Mouse (Mus musculus): ENCODE data around the gene Erich4. TPM values are rescaled to one million over a fixed set of nuclear protein-coding genes. Genes with fewer than 3 reads are reported as not detected.
"Not testable (repeated sequence)": the region's sequence is repeated elsewhere in the genome, so short reads cannot be mapped to it uniquely, and the experiment has no call there.

The Erich4 gene
- total RNA-seq, 2 experiments from 2014 or later = not detected

- intact Hi-C loops (cut with DNase I) = no loop called here
- no peak for DNase-seq
Measured at GRCm38 (mm10) chr7:25585351-25586204, 30.1 kb downstream of the Erich4 start.

GRCm38 (mm10) chr7:25584651-25585050, 31.0 kb downstream of the Erich4 start:
- intact Hi-C loops (cut with DNase I) = no loop called here
- no peak for DNase-seq

DNA sequence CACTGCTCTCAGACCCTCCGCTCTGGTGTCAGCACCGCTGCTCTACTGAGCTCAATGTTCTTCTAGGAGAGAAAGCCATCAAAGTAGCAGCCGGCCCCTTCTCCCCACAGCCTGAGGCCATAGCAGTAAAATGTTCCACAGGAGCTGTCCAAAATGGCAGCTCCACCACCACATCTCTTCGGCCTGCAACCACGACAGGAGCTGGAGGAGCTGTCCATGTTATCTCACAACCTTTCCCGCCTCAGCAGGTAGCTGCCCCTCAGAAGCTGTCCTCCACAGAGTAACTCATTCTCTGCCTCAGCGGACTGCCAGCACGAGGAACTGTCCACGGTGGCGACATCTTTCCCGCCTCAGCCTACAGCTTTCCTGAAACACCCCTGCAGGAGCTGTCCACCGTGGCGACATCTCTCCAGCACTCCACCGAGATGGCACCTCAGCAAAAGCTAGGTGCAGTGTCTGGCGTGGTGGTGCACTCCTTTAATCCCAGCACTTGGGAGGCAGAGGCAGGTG, 33.3 kb downstream of the Erich4 start:
- DNase-seq = no peak
- intact Hi-C loops (cut with DNase I) = no loop called here

- no peak for DNase-seq
Measured at GRCm38 (mm10) chr7:25579441-25579840, 36.3 kb downstream of the Erich4 start.

DNA sequence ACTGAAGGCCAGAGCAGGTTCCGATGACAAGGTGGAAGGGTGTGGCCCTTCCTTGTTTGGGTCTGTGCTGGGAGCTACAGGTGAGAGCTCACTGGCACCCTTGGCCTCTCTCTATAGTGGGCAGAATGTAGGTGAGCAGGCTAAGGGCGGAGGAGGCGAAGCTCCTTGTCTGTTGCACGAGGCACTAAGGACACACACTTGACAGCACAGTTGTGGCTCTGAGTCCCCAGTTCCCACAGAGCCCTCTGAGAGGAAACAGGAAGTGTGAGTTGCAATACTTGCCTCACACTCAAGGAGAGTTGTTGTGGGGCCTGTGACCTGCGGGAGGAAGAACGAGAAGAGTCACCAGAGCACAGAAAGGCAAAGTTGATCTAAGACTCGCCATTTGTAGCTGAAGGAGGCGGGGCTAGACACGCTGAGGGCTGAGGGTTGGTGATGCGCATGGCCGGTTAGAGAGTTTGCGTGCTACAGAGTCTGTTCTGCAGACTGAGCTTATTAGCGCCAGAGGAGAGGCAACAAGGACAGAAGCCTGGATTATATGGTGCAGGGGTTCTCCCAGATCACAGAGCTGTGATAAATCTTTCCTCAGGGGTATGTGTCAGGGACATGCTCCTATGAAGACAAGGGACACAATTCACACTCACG, 38.8 kb downstream of the Erich4 start:
- DNase-seq = not testable (repeated sequence)
- intact Hi-C loops (cut with DNase I) = loop anchor here (5.0 kb wide), 1 partner anchor 740 kb away; no protein-coding TSS in a partner anchor

More at GRCm38 (mm10) chr7:25579441-25579840, 36.3 kb downstream of the Erich4 start:
- intact Hi-C loops (cut with DNase I) = loop anchor here (5.0 kb wide), 1 partner anchor 742 kb away; no protein-coding TSS in a partner anchor

DNA sequence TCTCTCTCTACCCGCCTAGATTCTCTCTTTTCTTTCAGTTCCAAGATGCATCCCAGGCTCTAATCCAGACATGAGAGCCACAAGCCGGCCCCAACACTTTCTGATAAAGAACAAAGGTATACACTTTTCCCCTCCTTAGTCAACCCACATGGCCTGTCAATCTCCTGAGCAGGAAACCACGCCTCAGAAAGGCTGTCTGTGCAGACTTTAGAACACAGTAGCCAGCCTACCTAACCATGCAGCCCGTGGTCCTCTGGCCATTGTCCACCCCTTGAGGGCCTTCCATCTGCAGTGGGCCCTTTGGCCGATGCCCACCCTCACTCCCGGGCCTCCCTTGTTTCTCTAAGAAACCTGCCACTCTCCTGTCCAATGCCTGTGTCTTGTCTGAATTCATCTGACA, 39.4 kb downstream of the Erich4 start:
- intact Hi-C loops (cut with DNase I) = loop anchor here (5.0 kb wide), 1 partner anchor 739 kb away; no protein-coding TSS in a partner anchor
- not testable (repeated sequence) for DNase-seq

DNA sequence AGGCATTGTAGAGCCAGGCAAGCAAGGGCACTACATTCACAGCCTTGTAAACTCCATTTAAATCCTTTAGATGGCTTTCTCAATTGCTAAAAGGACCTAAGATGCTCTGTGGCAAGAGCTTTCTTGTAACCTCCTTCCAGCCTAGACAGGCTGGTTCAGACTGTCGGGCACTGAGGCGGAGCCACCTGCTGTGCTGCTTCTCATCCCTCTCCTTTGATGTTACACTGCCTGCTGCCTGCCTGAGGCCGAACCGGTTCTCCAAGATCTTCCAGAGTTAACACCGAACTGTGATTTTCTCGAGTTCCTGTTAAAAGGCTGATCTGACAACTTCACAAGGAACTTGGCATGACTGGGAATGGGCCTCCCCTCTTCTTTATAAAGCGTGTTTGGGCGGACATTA, 39.8 kb downstream of the Erich4 start:
- intact Hi-C loops (cut with DNase I) = loop anchor here (5.0 kb wide), 1 partner anchor 739 kb away; no protein-coding TSS in a partner anchor

GRCm38 (mm10) chr7:25575105-25575504, 40.6 kb downstream of the Erich4 start:
- DNase-seq = no peak
- intact Hi-C loops (cut with DNase I) = loop anchor here (5.0 kb wide), 1 partner anchor 738 kb away; no protein-coding TSS in a partner anchor

More for the DNA sequence above, 39.8 kb downstream of the Erich4 start:
- no peak for DNase-seq

GRCm38 (mm10) chr7:25573806-25574205, 41.9 kb downstream of the Erich4 start:
- DNase-seq; intact Hi-C loops (cut with DNase I): not testable (repeated sequence)

DNA sequence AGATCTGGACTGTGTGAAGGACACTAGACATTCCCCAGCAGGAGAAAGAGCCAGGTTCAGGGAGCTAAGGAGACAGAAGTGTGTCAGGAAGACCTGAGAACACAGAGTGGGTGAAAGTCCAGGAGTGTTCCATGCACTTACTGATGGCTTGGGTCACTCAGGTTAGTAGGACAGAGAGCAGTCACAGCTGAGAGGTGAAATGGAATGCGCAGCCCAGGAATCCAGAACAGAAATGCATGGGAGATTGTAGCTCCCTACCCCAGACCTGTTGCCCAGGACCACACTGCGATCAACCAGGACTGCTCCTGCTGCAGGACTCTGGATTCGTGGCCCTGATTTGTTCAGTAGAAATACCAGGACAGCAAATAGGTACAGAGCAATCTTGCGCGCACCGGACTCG, 47.0 kb downstream of the Erich4 start:
- DNase-seq = no peak
- intact Hi-C loops (cut with DNase I) = no loop called here

Other genes starting within 250 kb of the Erich4 start
- not detected for gene Cnfn, start 246.2 kb downstream of the Erich4 start, total RNA-seq (2021)
- 10 to 100 TPM; 50.2 to 67.2 TPM for gene Lipe, start 217.2 kb downstream of the Erich4 start, total RNA-seq (2021)
- gene Cxcl17, start 203.0 kb downstream of the Erich4 start, total RNA-seq (2021) = not detected
- gene Ceacam1, start 138.3 kb downstream of the Erich4 start, total RNA-seq (2021) = 10 to 100 TPM; 15.0 to 15.6 TPM
- 1 to 10 TPM; 1.7 to 1.9 TPM for gene Ceacam2, start 76.0 kb downstream of the Erich4 start, total RNA-seq (2021)
- 10 to 100 TPM; 52.4 to 52.9 TPM for gene Dmac2, start 3.5 kb upstream of the Erich4 start, total RNA-seq (2021)
- gene B3gnt8, start 10.8 kb upstream of the Erich4 start, total RNA-seq (2021) = 1 to 10 TPM; 3.1 to 6.0 TPM
- gene Bckdha, start 43.1 kb upstream of the Erich4 start, total RNA-seq (2021) = 100 to 1,000 TPM in 1 of 2 experiments, 10 to 100 TPM in 1; 94.3 to 104 TPM
- 10 to 100 TPM; 17.9 to 20.6 TPM for gene Exosc5, start 43.3 kb upstream of the Erich4 start, total RNA-seq (2021)
- not detected for gene Tmem91, start 59.3 kb upstream of the Erich4 start, total RNA-seq (2021)
- gene B9d2, start 64.9 kb upstream of the Erich4 start, total RNA-seq (2021) = 10 to 100 TPM; 12.3 to 14.3 TPM
- gene Tgfb1, start 71.1 kb upstream of the Erich4 start, total RNA-seq (2021) = 10 to 100 TPM; 43.6 to 45.5 TPM
- 10 to 100 TPM; 48.9 to 51.9 TPM for gene Ccdc97, start 103.2 kb upstream of the Erich4 start, total RNA-seq (2021)
- gene Hnrnpul1, start 138.9 kb upstream of the Erich4 start, total RNA-seq (2021) = 100 to 1,000 TPM; 117 to 119 TPM
- 100 to 1,000 TPM; 113 to 139 TPM for gene Axl, start 172.8 kb upstream of the Erich4 start, total RNA-seq (2021)
- 1 to 10 TPM; 6.1 to 7.0 TPM for gene Cyp2s1, start 201.0 kb upstream of the Erich4 start, total RNA-seq (2021)